Mouse (Mus musculus) layer of hippocampus, adult 18-20 months (tissue): ENCODE results near the gene Cnot2. TPM values are rescaled to one million over a fixed set of nuclear protein-coding genes. Genes with fewer than 3 reads are reported as not detected.
"Not testable (repeated sequence)": the region's sequence is repeated elsewhere in the genome, so short reads cannot be mapped to it uniquely, and the experiment has no call there.

Experiments
- DNase-seq, 2 experiments: peaks; one replicate each; pipeline ENCODE4 v3.0.0; 2022; ENCODE audit warnings: low spot score in 2 of 2
- long read RNA-seq: library from polyadenylated mRNA; stranded (forward); transcript quantifications from one replicate; pipeline ENCODE4 v2.0.0, GENCODE M21; 2021
- total RNA-seq, 2 experiments: library from RNA; stranded (reverse); gene quantifications; 2 replicates each; pipeline ENCODE4 v1.2.3; 2021

Gene Cnot2
- 10 to 100 TPM; 83.7 to 85.4 TPM for total RNA-seq
- long read RNA-seq, transcript Cnot2-203 (16 exons, 2,800 nt) = major isoform, 15 of 100 reads
- long read RNA-seq, partial matches to known transcripts = 5 of 100 reads
- long read RNA-seq, other reads (novel, unspliced or antisense) = 71 of 100 reads

- peak; percentile 89 to 96 for DNase-seq
These were observed at the start of gene Cnot2 for GRCm38 (mm10) chr10:116581369-116581718. Gene Cnot2, minus strand, starts transcription at chr10:116581511.

- DNase-seq = peak; percentile 7 to 28
These were observed 47.6 kb upstream of the Cnot2 start for GRCm38 (mm10) chr10:116628926-116629325.

- no peak for DNase-seq
These were observed 44.7 kb upstream of the Cnot2 start for GRCm38 (mm10) chr10:116626009-116626408.

GRCm38 (mm10) chr10:116613250-116613649, 31.9 kb upstream of the Cnot2 start:
- peak in 1 of 2 experiments; percentile 13 for DNase-seq

GRCm38 (mm10) chr10:116604905-116605162, 23.5 kb upstream of the Cnot2 start:
- DNase-seq = no peak

GRCm38 (mm10) chr10:116604081-116604904, 23.0 kb upstream of the Cnot2 start:
- DNase-seq = no peak

- no peak for DNase-seq
These were observed 17.9 kb upstream of the Cnot2 start for GRCm38 (mm10) chr10:116599056-116599850.

- DNase-seq = peak in 1 of 2 experiments; percentile 18
These were observed 1.4 kb upstream of the Cnot2 start for GRCm38 (mm10) chr10:116582738-116583137.

GRCm38 (mm10) chr10:116581719-116582481, 589 bp upstream of the Cnot2 start:
- DNase-seq = peak; percentile 24 to 57

GRCm38 (mm10) chr10:116580591-116581358, 536 bp downstream of the Cnot2 start:
- DNase-seq = peak in 1 of 2 experiments; percentile 13

GRCm38 (mm10) chr10:116579478-116579877, 1.8 kb downstream of the Cnot2 start:
- no peak for DNase-seq

GRCm38 (mm10) chr10:116578375-116578774, 2.9 kb downstream of the Cnot2 start:
- no peak for DNase-seq

GRCm38 (mm10) chr10:116577181-116577580, 4.1 kb downstream of the Cnot2 start:
- DNase-seq = no peak

- DNase-seq = not testable (repeated sequence)
These were observed 5.2 kb downstream of the Cnot2 start for GRCm38 (mm10) chr10:116576071-116576470.

GRCm38 (mm10) chr10:116570526-116570925, 10.8 kb downstream of the Cnot2 start:
- DNase-seq = no peak

- no peak for DNase-seq
These were observed 12.8 kb downstream of the Cnot2 start for GRCm38 (mm10) chr10:116568539-116568938.

- no peak for DNase-seq
These were observed 13.6 kb downstream of the Cnot2 start for GRCm38 (mm10) chr10:116567491-116568405.

GRCm38 (mm10) chr10:116566492-116566891, 14.8 kb downstream of the Cnot2 start:
- DNase-seq = not testable (repeated sequence)

- no peak for DNase-seq
These were observed 16.3 kb downstream of the Cnot2 start for GRCm38 (mm10) chr10:116564828-116565602.
